Mouse (Mus musculus) olfactory bulb, adult 2 months (tissue): ENCODE measurements at regions not wholly inside any gene's neighbourhood (a gene's known extent, or its start where the extent isn't known, plus 50 kb on each side); places are given as distances from the start of the nearest gene placed in this dataset.

ENCODE experiments used
- H3K27ac ChIP-seq: fragments of 200-500 bp; 2 replicates; pipeline ENCODE4 v1.5.1; 2012; ENCODE audit warnings: low read depth, low read length; ENCODE audit not compliant: insufficient read depth
- H3K4me1 ChIP-seq: fragments of 200-500 bp; 2 replicates; pipeline ENCODE4 v1.6.1; 2012; ENCODE audit warnings: low read length; ENCODE audit not compliant: control insufficient read depth, insufficient read depth
- H3K4me3 ChIP-seq: fragments of 200-500 bp; 2 replicates; pipeline ENCODE4 v1.5.1; 2012; ENCODE audit warnings: mild to moderate bottlenecking, low read depth, low read length, moderate library complexity; ENCODE audit not compliant: insufficient read depth
- CTCF ChIP-seq: fragments of 200-500 bp; IDR thresholded peaks from 2 replicates; pipeline ENCODE4 v1.5.1; 2012; ENCODE audit warnings: low read depth, mild to moderate bottlenecking, low read length, moderate library complexity; ENCODE audit not compliant: insufficient read depth
- POLR2A ChIP-seq: fragments of 200-500 bp; IDR thresholded peaks from 2 replicates; pipeline ENCODE4 v1.6.1; 2012; ENCODE audit warnings: mild to moderate bottlenecking, low read depth, low read length, moderate library complexity; ENCODE audit not compliant: insufficient read depth
- WGBS: fragments of 180-500 bp; shearing (Covaris S2); methylation state at CpG from one replicate; pipeline ENCODE4 v1.1.7; 2018; 5-methylcytosine and 5-hydroxymethylcytosine counted together

- TF ChIP-seq POLR2A (no peak), CTCF (no peak)
- H3K27ac ChIP-seq: no peak overlapping the region
- H3K4me3 ChIP-seq: no peak overlapping the region
- WGBS: 62% methylated on average over 3 of the region's 3 CpGs
- no peaks in the 10 kb centered on the region for H3K4me1 ChIP-seq
Observed at GRCm38 (mm10) chr16:74750900-74751299, 339.3 kb upstream of the Robo2 start.

- Histone ChIP-seq H3K4me3 (no peak overlapping the region), H3K4me1 (no peaks in the 10 kb centered on the region), H3K27ac (no peak overlapping the region)
- TF ChIP-seq POLR2A: no peak
- no peak for TF ChIP-seq CTCF
Observed at GRCm38 (mm10) chr16:74749006-74749405, 337.4 kb upstream of the Robo2 start.

- H3K4me3 ChIP-seq: no peak overlapping the region
- no peak for TF ChIP-seq POLR2A
- TF ChIP-seq CTCF: no peak
- no peaks in the 10 kb centered on the region for H3K4me1 ChIP-seq
- H3K27ac ChIP-seq: no peak overlapping the region
- 72% methylated on average over 3 of the region's 3 CpGs for WGBS
Observed at GRCm38 (mm10) chr16:74743512-74743911, 331.9 kb upstream of the Robo2 start.

- Histone ChIP-seq H3K27ac (no peak overlapping the region), H3K4me3 (no peak overlapping the region), H3K4me1 (no peaks in the 10 kb centered on the region)
- 54% methylated on average over 12 of the region's 12 CpGs for WGBS
- no peak for TF ChIP-seq CTCF
- no peak for TF ChIP-seq POLR2A
Observed at GRCm38 (mm10) chr16:74739194-74740135, 327.8 kb upstream of the Robo2 start.

GRCm38 (mm10) chr16:74732940-74733776, 321.5 kb upstream of the Robo2 start:
- H3K27ac ChIP-seq: no peak overlapping the region
- no peak overlapping the region for H3K4me3 ChIP-seq
- 81% methylated on average over 9 of the region's 9 CpGs for WGBS
- no peak for TF ChIP-seq CTCF
- TF ChIP-seq POLR2A: no peak
- H3K4me1 ChIP-seq: no peaks in the 10 kb centered on the region

GRCm38 (mm10) chr16:74730169-74730794, 318.7 kb upstream of the Robo2 start:
- WGBS: 83% methylated on average over 3 of the region's 3 CpGs
- no peak overlapping the region for H3K4me3 ChIP-seq
- no peaks in the 10 kb centered on the region for H3K4me1 ChIP-seq
- TF ChIP-seq POLR2A (no peak), CTCF (no peak)
- H3K27ac ChIP-seq: no peak overlapping the region

GRCm38 (mm10) chr16:74723217-74723616, 311.6 kb upstream of the Robo2 start:
- WGBS: 63% methylated on average over 1 of the region's 1 CpGs
- no peaks in the 10 kb centered on the region for H3K4me1 ChIP-seq
- H3K4me3 ChIP-seq: no peak overlapping the region
- no peak overlapping the region for H3K27ac ChIP-seq
- TF ChIP-seq CTCF (no peak), POLR2A (no peak)

GRCm38 (mm10) chr16:74718154-74718553, 306.5 kb upstream of the Robo2 start:
- Histone ChIP-seq H3K27ac (no peak overlapping the region), H3K4me1 (no peaks in the 10 kb centered on the region), H3K4me3 (no peak overlapping the region)
- 93% methylated on average over 2 of the region's 2 CpGs for WGBS
- TF ChIP-seq POLR2A (no peak), CTCF (no peak)
